23 mouse cellular contexts compared by ENCODE assay signal in the genomic region with DNA sequence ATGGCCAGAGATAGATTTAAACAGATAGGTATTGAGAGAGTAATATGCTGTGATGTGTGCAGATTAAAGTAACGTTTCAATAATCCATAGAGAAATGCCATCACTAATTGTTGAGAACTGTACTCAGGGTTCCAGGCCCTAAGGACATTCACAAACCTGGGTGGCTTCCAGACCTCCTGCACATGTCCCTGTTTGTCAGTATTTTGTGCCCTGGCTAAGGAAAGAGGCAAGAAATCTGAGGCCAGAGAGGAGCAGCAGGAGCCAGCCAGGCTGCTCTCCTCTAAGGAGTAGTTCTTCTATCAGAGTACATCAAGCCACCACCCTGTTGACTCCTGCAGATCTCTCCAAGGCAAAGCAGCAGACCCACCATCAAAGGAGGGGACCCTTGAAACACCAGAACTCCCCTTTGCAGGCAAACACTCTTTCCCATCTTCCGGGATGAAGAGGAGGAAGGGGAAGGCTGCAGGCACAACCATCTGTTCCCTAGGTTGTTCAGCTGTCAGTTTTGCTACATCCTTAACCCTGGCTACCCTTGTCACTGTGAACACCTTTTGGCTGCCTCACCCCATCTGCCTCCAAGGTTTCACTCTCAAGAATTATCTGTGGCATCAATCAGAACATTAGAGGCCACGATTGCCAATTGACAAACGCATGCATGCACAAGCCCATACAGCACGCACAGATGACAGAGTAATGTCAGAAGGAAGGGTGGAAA. TPM values are rescaled to one million over a fixed set of nuclear protein-coding genes. Genes with fewer than 3 reads are reported as not detected.
DNase-seq lines count a peak whose midpoint lies in the region; ATAC-seq lines count a peak whose summit lies in the region.
"Had no signal": no experiment of that assay in that cellular context is flagged by ENCODE, and none has a peak within 500 bp of the region (broad histone marks: within the 10 kb centered on the region; RNA-seq: fewer than 3 reads in every experiment).

No protein-coding gene starts in this region.

- H3K36me3 ChIP-seq in intestine, embryonic 14.5 days (ENCODE audit: control insufficient read depth, insufficient read depth, low read length) = no peaks in the 10 kb centered on the region
- H3K36me3 ChIP-seq in intestine, embryonic 15.5 days = no peaks in the 10 kb centered on the region
- H3K36me3 ChIP-seq: embryonic facial prominence, embryonic 12.5 days; forebrain, embryonic 15.5 days; heart, embryonic 10.5 days; heart, embryonic 15.5 days; hindbrain, embryonic 12.5 days; limb, embryonic 13.5 days; lung, embryonic 15.5 days; midbrain, embryonic 10.5 days; midbrain, embryonic 15.5 days had no signal

- ATAC-seq in intestine, embryonic 14.5 days (replicated peaks; ENCODE audit: low FRiP score, low TSS enrichment, low read depth) = no peak
- ATAC-seq in intestine, embryonic 15.5 days = no peak
- ATAC-seq: forebrain, embryonic 15.5 days; midbrain, embryonic 15.5 days had no signal

- 85% methylated on average over 5 of the region's 5 CpGs for WGBS in intestine, embryonic 14.5 days
- WGBS in intestine, embryonic 15.5 days = 85% methylated on average over 5 of the region's 5 CpGs

- H3K27me3 ChIP-seq in intestine, embryonic 14.5 days (replicated peaks; ENCODE audit: control insufficient read depth, insufficient read depth, low read length) = no peaks in the 10 kb centered on the region
- no peaks in the 10 kb centered on the region for H3K27me3 ChIP-seq in intestine, embryonic 15.5 days (replicated peaks)
- H3K27me3 ChIP-seq: embryonic facial prominence, embryonic 12.5 days; forebrain, embryonic 15.5 days; heart, embryonic 15.5 days; hindbrain, embryonic 12.5 days; lung, embryonic 15.5 days; midbrain, embryonic 15.5 days had no signal

- peak; percentile 13 for DNase-seq in intestine, embryonic 14.5 days (ENCODE audit: low spot score)
- peak; percentile 60 to 63 for DNase-seq in cerebellum, adult 18-20 months
- DNase-seq in cerebellum, adult 9-11 months = peak; percentile 69
- DNase-seq in right cerebral cortex, postnatal 10 days (ENCODE audit: low spot score in 2 of 2) = no peak
- DNase-seq in kidney, postnatal 25 days = no peak
- DNase-seq in right cerebral cortex, postnatal 14 days = no peak
- DNase-seq: adrenal gland, postnatal 25 days; B cell, adult 2 months; embryo, embryonic 11 days; kidney, adult 11 months; kidney, postnatal 36 days; right cerebral cortex, adult 18-20 months had no signal

- no peaks in the 10 kb centered on the region for H3K4me1 ChIP-seq in intestine, embryonic 14.5 days (replicated peaks; ENCODE audit: control insufficient read depth, insufficient read depth, low read length)
- no peaks in the 10 kb centered on the region for H3K4me1 ChIP-seq in intestine, embryonic 15.5 days (replicated peaks)

- no peak overlapping the region for H3K9ac ChIP-seq in intestine, embryonic 14.5 days (ENCODE audit: low read length)
- H3K9ac ChIP-seq in intestine, embryonic 15.5 days = no peak overlapping the region
- H3K9ac ChIP-seq: embryonic facial prominence, embryonic 12.5 days; forebrain, embryonic 15.5 days; heart, embryonic 15.5 days; hindbrain, embryonic 12.5 days; limb, embryonic 13.5 days; lung, embryonic 15.5 days; midbrain, embryonic 15.5 days had no signal

- no peaks in the 10 kb centered on the region for H3K9me3 ChIP-seq in intestine, embryonic 14.5 days (ENCODE audit: control insufficient read depth, low read length)
- no peaks in the 10 kb centered on the region for H3K9me3 ChIP-seq in intestine, embryonic 15.5 days
- H3K9me3 ChIP-seq: embryonic facial prominence, embryonic 12.5 days; forebrain, embryonic 15.5 days; heart, embryonic 10.5 days; heart, embryonic 15.5 days; hindbrain, embryonic 12.5 days; limb, embryonic 13.5 days; lung, embryonic 15.5 days; midbrain, embryonic 10.5 days; midbrain, embryonic 15.5 days had no signal

- H3K4me2 ChIP-seq in intestine, embryonic 14.5 days (ENCODE audit: low read length) = no peak overlapping the region
- no peak overlapping the region for H3K4me2 ChIP-seq in intestine, embryonic 15.5 days (replicated peaks)
- H3K4me2 ChIP-seq: embryonic facial prominence, embryonic 12.5 days; forebrain, embryonic 15.5 days; heart, embryonic 15.5 days; hindbrain, embryonic 12.5 days; limb, embryonic 13.5 days; liver, embryonic 11.5 days; lung, embryonic 15.5 days; midbrain, embryonic 15.5 days had no signal

- no peak overlapping the region for H3K4me3 ChIP-seq in intestine, embryonic 14.5 days (ENCODE audit: low read depth, low read length)
- H3K4me3 ChIP-seq in intestine, embryonic 15.5 days (replicated peaks) = no peak overlapping the region
- H3K4me3 ChIP-seq: embryonic facial prominence, embryonic 12.5 days; forebrain, embryonic 15.5 days; heart, embryonic 10.5 days; heart, embryonic 15.5 days; hindbrain, embryonic 12.5 days; limb, embryonic 13.5 days; lung, embryonic 15.5 days; midbrain, embryonic 10.5 days; midbrain, embryonic 15.5 days had no signal

- no peak overlapping the region for H3K27ac ChIP-seq in intestine, embryonic 14.5 days (ENCODE audit: low read depth)
- no peak overlapping the region for H3K27ac ChIP-seq in intestine, embryonic 15.5 days
- H3K27ac ChIP-seq: embryonic facial prominence, embryonic 12.5 days; forebrain, embryonic 15.5 days; heart, embryonic 10.5 days; heart, embryonic 15.5 days; hindbrain, embryonic 12.5 days; limb, embryonic 13.5 days; lung, embryonic 15.5 days; midbrain, embryonic 10.5 days; midbrain, embryonic 15.5 days had no signal

RNA-seq across cellular contexts. Expression of a gene that starts 15.6 kb away (rescaled TPM):
- polyA plus RNA-seq in intestine, embryonic 14.5 days (2014; fragmentation: Nextera tagmentation; extraction: Ambion mirVana) = 0.43 and 0.53 TPM in 2 replicates
- 0.38 and 0.40 TPM in 2 replicates for polyA plus RNA-seq in intestine, embryonic 15.5 days (2015; fragmentation: Nextera tagmentation; extraction: Ambion mirVana)

Comparison
In these comparisons a context has a peak if more than half of its experiments do, and no peak if none do; other contexts are left out.
1. DNase-seq: peak in intestine, embryonic 14.5 days (single experiment), cerebellum, adult 18-20 months (2 of 2) and cerebellum, adult 9-11 months (single experiment); none in right cerebral cortex, postnatal 10 days (0 of 2), kidney, postnatal 25 days (0 of 2) and right cerebral cortex, postnatal 14 days (single experiment).